Mouse (Mus musculus) limb, embryonic 13.5 days (tissue): ENCODE measurements around the gene Camsap2. TPM values are rescaled to one million over a fixed set of nuclear protein-coding genes. Genes with fewer than 3 reads are reported as not detected.

Source experiments
- ATAC-seq: fragments of 200-750 bp; cut with Nextera tagmentation; 2 replicates; pipeline ENCODE4 v1.8.0; 2017; ENCODE audit warnings: low read depth, moderate number of reproducible peaks, moderate TSS enrichment; ENCODE audit not compliant: low FRiP score
- H3K27ac ChIP-seq: fragments of 300-500 bp; sonication (generic); 2 replicates; pipeline ENCODE4 v1.5.1; 2015; ENCODE audit warnings: inconsistent platforms, mild to moderate bottlenecking, moderate library complexity
- H3K27me3 ChIP-seq: fragments of 300-500 bp; sonication (generic); 2 replicates; pipeline ENCODE4 v1.6.1; 2015; ENCODE audit warnings: mild to moderate bottlenecking, inconsistent platforms
- H3K36me3 ChIP-seq: fragments of 300-500 bp; sonication (generic); 2 replicates; pipeline ENCODE4 v1.6.1; 2015; ENCODE audit warnings: inconsistent platforms, mild to moderate bottlenecking, moderate library complexity
- H3K4me1 ChIP-seq: fragments of 300-500 bp; sonication (generic); 2 replicates; pipeline ENCODE4 v1.6.1; 2015; ENCODE audit warnings: inconsistent platforms
- H3K4me2 ChIP-seq: fragments of 300-500 bp; sonication (generic); replicated peaks from 2 replicates; pipeline ENCODE4 v1.6.1; 2015; ENCODE audit warnings: inconsistent platforms, mild to moderate bottlenecking, moderate library complexity
- H3K4me3 ChIP-seq: fragments of 300-500 bp; sonication (generic); 2 replicates; pipeline ENCODE4 v1.5.1; 2015; ENCODE audit warnings: moderate library complexity, mild to moderate bottlenecking, inconsistent platforms
- H3K9ac ChIP-seq: fragments of 300-500 bp; sonication (generic); 2 replicates; pipeline ENCODE4 v1.6.1; 2015; ENCODE audit warnings: mild to moderate bottlenecking, inconsistent platforms
- H3K9me3 ChIP-seq: fragments of 300-500 bp; sonication (generic); 2 replicates; pipeline ENCODE4 v1.6.1; 2016; ENCODE audit warnings: inconsistent platforms
- WGBS: fragments of 180-500 bp; shearing (Covaris S2); methylation state at CpG from one replicate; pipeline ENCODE4 v1.1.7; 2015; 5-methylcytosine and 5-hydroxymethylcytosine counted together
- polyA plus RNA-seq: library from polyadenylated mRNA; unstranded; fragments of >200 nt; fragmentation: Nextera tagmentation; extraction: Ambion mirVana; gene quantifications from 2 replicates; pipeline ENCODE4 v1.2.1, GENCODE M21; 2015

The Camsap2 gene
- polyA plus RNA-seq, 1 experiment from 2014 or later = 9.9 TPM

- Histone ChIP-seq H3K4me1 (peaks cover 60% of the 10 kb centered on the region), H3K4me3 (peak overlapping the region; percentile 68), H3K27ac (peak overlapping the region; percentile 23; the same call in 1 of the 2 replicates), H3K4me2 (peak overlapping the region; percentile 81), H3K27me3 (no peaks in the 10 kb centered on the region), H3K9ac (peak overlapping the region; percentile 78), H3K36me3 (peaks cover 17% of the 10 kb centered on the region), H3K9me3 (no peaks in the 10 kb centered on the region)
- WGBS = 6% methylated on average over 6 of the region's 6 CpGs
- ATAC-seq = no peak
Measured at GRCm38 (mm10) chr1:136231596-136231995, 114.3 kb downstream of the Camsap2 start.

GRCm38 (mm10) chr1:136230201-136230600 lies 115.7 kb downstream of the Camsap2 start:
- WGBS = 14% methylated on average over 11 of the region's 11 CpGs
- peak overlapping the region; percentile 81 for H3K4me2 ChIP-seq
- H3K27me3 ChIP-seq = no peaks in the 10 kb centered on the region
- H3K4me3 ChIP-seq = peak overlapping the region; percentile 68
- peaks cover 60% of the 10 kb centered on the region for H3K4me1 ChIP-seq
- ATAC-seq = no peak
- no peaks in the 10 kb centered on the region for H3K9me3 ChIP-seq
- H3K9ac ChIP-seq = peak overlapping the region; percentile 78
- H3K27ac ChIP-seq = peak overlapping the region; percentile 70; the same call in 1 of the 2 replicates
- peaks cover 31% of the 10 kb centered on the region for H3K36me3 ChIP-seq

- Histone ChIP-seq H3K36me3 (peaks cover 43% of the 10 kb centered on the region), H3K27ac (no peak overlapping the region), H3K4me1 (peaks cover 55% of the 10 kb centered on the region), H3K9ac (peak overlapping the region; percentile 25; the same call in 1 of the 2 replicates), H3K27me3 (no peaks in the 10 kb centered on the region), H3K4me3 (no peak overlapping the region; the same call in 1 of the 2 replicates), H3K9me3 (no peaks in the 10 kb centered on the region), H3K4me2 (peak overlapping the region; percentile 81)
- ATAC-seq = no peak
- WGBS = 28% methylated on average over 6 of the region's 6 CpGs
Measured at GRCm38 (mm10) chr1:136229040-136229373, 116.9 kb downstream of the Camsap2 start.

- H3K27ac ChIP-seq = peak overlapping the region; percentile 15; the same call in 1 of the 2 replicates
- no peaks in the 10 kb centered on the region for H3K9me3 ChIP-seq
- H3K27me3 ChIP-seq = no peaks in the 10 kb centered on the region
- H3K4me2 ChIP-seq = peak overlapping the region; percentile 81
- peaks cover 48% of the 10 kb centered on the region for H3K36me3 ChIP-seq
- H3K4me1 ChIP-seq = peaks cover 55% of the 10 kb centered on the region
- H3K9ac ChIP-seq = peak overlapping the region; percentile 25
- ATAC-seq = no peak
- no peak overlapping the region for H3K4me3 ChIP-seq
- 26% methylated on average over 13 of the region's 13 CpGs for WGBS
Measured at GRCm38 (mm10) chr1:136228328-136229039, 117.4 kb downstream of the Camsap2 start.

GRCm38 (mm10) chr1:136227870-136228269 lies 118.0 kb downstream of the Camsap2 start:
- Histone ChIP-seq H3K4me3 (no peak overlapping the region), H3K36me3 (peaks cover 51% of the 10 kb centered on the region), H3K27me3 (no peaks in the 10 kb centered on the region), H3K4me1 (peaks cover 53% of the 10 kb centered on the region), H3K27ac (0 out of 2 replicates have a peak overlapping the region, but pooled peaks have one; percentile 15), H3K4me2 (no peak overlapping the region), H3K9me3 (no peaks in the 10 kb centered on the region), H3K9ac (no peak overlapping the region)
- no peak for ATAC-seq
- 83% methylated on average over 4 of the region's 4 CpGs for WGBS

- Histone ChIP-seq H3K4me2 (no peak overlapping the region), H3K4me3 (no peak overlapping the region), H3K9ac (no peak overlapping the region), H3K9me3 (no peaks in the 10 kb centered on the region), H3K4me1 (peaks cover 40% of the 10 kb centered on the region), H3K27me3 (no peaks in the 10 kb centered on the region), H3K36me3 (peaks cover 63% of the 10 kb centered on the region), H3K27ac (no peak overlapping the region)
- WGBS = 93% methylated on average over 8 of the region's 8 CpGs
- no peak for ATAC-seq
Measured at GRCm38 (mm10) chr1:136226626-136227025, 119.3 kb downstream of the Camsap2 start.

GRCm38 (mm10) chr1:136225846-136226245 lies 120.1 kb downstream of the Camsap2 start:
- 93% methylated on average over 8 of the region's 8 CpGs for WGBS
- no peak for ATAC-seq
- H3K9me3 ChIP-seq = no peaks in the 10 kb centered on the region
- H3K4me2 ChIP-seq = no peak overlapping the region
- no peaks in the 10 kb centered on the region for H3K27me3 ChIP-seq
- peaks cover 71% of the 10 kb centered on the region for H3K36me3 ChIP-seq
- no peak overlapping the region for H3K4me3 ChIP-seq
- no peak overlapping the region for H3K9ac ChIP-seq
- no peak overlapping the region for H3K27ac ChIP-seq
- peaks cover 33% of the 10 kb centered on the region for H3K4me1 ChIP-seq

- 80% methylated on average over 10 of the region's 10 CpGs for WGBS
- no peak for ATAC-seq
- H3K4me1 ChIP-seq = peaks cover 13% of the 10 kb centered on the region
- H3K36me3 ChIP-seq = peaks cover 91% of the 10 kb centered on the region
- H3K4me3 ChIP-seq = no peak overlapping the region
- H3K9ac ChIP-seq = no peak overlapping the region
- H3K27me3 ChIP-seq = no peaks in the 10 kb centered on the region
- no peak overlapping the region for H3K27ac ChIP-seq
- no peak overlapping the region for H3K4me2 ChIP-seq
- H3K9me3 ChIP-seq = no peaks in the 10 kb centered on the region
Measured at GRCm38 (mm10) chr1:136223758-136224342, 122.1 kb downstream of the Camsap2 start.

- Histone ChIP-seq H3K4me3 (no peak overlapping the region), H3K36me3 (peaks cover 97% of the 10 kb centered on the region), H3K4me1 (no peaks in the 10 kb centered on the region), H3K4me2 (no peak overlapping the region), H3K9ac (no peak overlapping the region), H3K27ac (no peak overlapping the region), H3K9me3 (no peaks in the 10 kb centered on the region), H3K27me3 (no peaks in the 10 kb centered on the region)
- WGBS = 89% methylated on average over 10 of the region's 10 CpGs
- ATAC-seq = no peak
Measured at GRCm38 (mm10) chr1:136222386-136222785, 123.5 kb downstream of the Camsap2 start.

GRCm38 (mm10) chr1:136220037-136220871 lies 125.7 kb downstream of the Camsap2 start:
- 75% methylated on average over 10 of the region's 10 CpGs for WGBS
- H3K27me3 ChIP-seq = no peaks in the 10 kb centered on the region
- H3K9ac ChIP-seq = no peak overlapping the region
- H3K4me2 ChIP-seq = no peak overlapping the region
- H3K9me3 ChIP-seq = no peaks in the 10 kb centered on the region
- H3K4me3 ChIP-seq = no peak overlapping the region
- no peaks in the 10 kb centered on the region for H3K4me1 ChIP-seq
- no peak overlapping the region for H3K27ac ChIP-seq
- ATAC-seq = no peak
- peaks cover 96% of the 10 kb centered on the region for H3K36me3 ChIP-seq
